Comparison of ENCODE assay signal across 29 mouse cellular contexts in genomic region chr14:99029987-99030386, GRCm38 (mm10). TPM values are rescaled to one million over a fixed set of nuclear protein-coding genes. Genes with fewer than 3 reads are reported as not detected.
DNase-seq lines count a peak whose midpoint lies in the region; ATAC-seq and TF ChIP-seq lines count a peak whose summit lies in the region.
"Had no signal": no experiment of that assay in that cellular context is flagged by ENCODE, and none has a peak within 500 bp of the region (broad histone marks: within the 10 kb centered on the region; RNA-seq: fewer than 3 reads in every experiment).

No protein-coding gene starts in this region.

- intact Hi-C loops in heart, postnatal 36 days (cut with DNase I): loop anchor here (10.0 kb wide), 1 partner anchor 1695 kb away; no protein-coding TSS in a partner anchor

- DNase-seq in heart, adult 11 months: peak; percentile 40
- DNase-seq in heart, postnatal 36 days: no peak
- no peak for DNase-seq in lung, postnatal 0 days (ENCODE audit: low spot score)
- DNase-seq in lung, postnatal 4 days: no peak
- DNase-seq in layer of hippocampus, adult 8-10 months (ENCODE audit: low spot score in 2 of 2): no peak
- DNase-seq in urinary bladder, postnatal 14 days (ENCODE audit: low spot score): no peak
- DNase-seq: cerebellum, adult 11-12 months; cerebellum, postnatal 10 days; gastrocnemius, postnatal 10 days; heart, adult 2 months; heart, postnatal 14 days; kidney, adult 2 months; right cerebral cortex, postnatal 25 days; thymus, postnatal 25 days had no signal

- no peaks in the 10 kb centered on the region for H3K27me3 ChIP-seq in lung, postnatal 0 days (replicated peaks; ENCODE audit: insufficient read depth, low read length)
- H3K27me3 ChIP-seq in hindbrain, embryonic 12.5 days: no peaks in the 10 kb centered on the region
- H3K27me3 ChIP-seq in myocyte (ENCODE audit: control insufficient read depth, insufficient read depth, insufficient read length): no peaks in the 10 kb centered on the region
- H3K27me3 ChIP-seq: CH12.LX; embryonic facial prominence, embryonic 12.5 days; forebrain, embryonic 12.5 days; heart, embryonic 13.5 days; limb, embryonic 13.5 days; liver, embryonic 12.5 days; lung, embryonic 15.5 days; Patski had no signal

- WGBS in lung, postnatal 0 days: 34% methylated on average over 5 of the region's 5 CpGs
- WGBS in hindbrain, embryonic 12.5 days: 75% methylated on average over 5 of the region's 5 CpGs

- H3K79me2 ChIP-seq in myocyte (ENCODE audit: control insufficient read depth, insufficient read depth): no peaks in the 10 kb centered on the region

- TF ChIP-seq CTCF in lung, postnatal 0 days (IDR thresholded peaks at IDR 0.05): no peak

- TF ChIP-seq POLR2A in myocyte (IDR thresholded peaks at IDR 0.05; ENCODE audit: insufficient read length, low read depth): no peak

- H3K4me1 ChIP-seq in lung, postnatal 0 days (ENCODE audit: insufficient read depth, low read depth, low read length): no peaks in the 10 kb centered on the region
- H3K4me1 ChIP-seq in hindbrain, embryonic 12.5 days: 0 out of 2 replicates have a peak, but pooled peaks cover 8% of the 10 kb centered on the region
- H3K4me1 ChIP-seq: embryonic facial prominence, embryonic 12.5 days; forebrain, embryonic 12.5 days; limb, embryonic 13.5 days; liver, embryonic 12.5 days had no signal

- H3ac ChIP-seq in myocyte (ENCODE audit: control insufficient read depth, insufficient read length): no peak overlapping the region

- peaks cover 9% of the 10 kb centered on the region; the same call in 1 of the 2 replicates for H3K36me3 ChIP-seq in lung, postnatal 0 days (ENCODE audit: insufficient read depth, low read length)
- H3K36me3 ChIP-seq in hindbrain, embryonic 12.5 days: peaks cover 12% of the 10 kb centered on the region
- H3K36me3 ChIP-seq in myocyte (ENCODE audit: control insufficient read depth, insufficient read depth): no peaks in the 10 kb centered on the region

- H3K4me2 ChIP-seq in lung, postnatal 0 days (replicated peaks; ENCODE audit: low read depth, low read length): no peak overlapping the region
- H3K4me2 ChIP-seq in hindbrain, embryonic 12.5 days (replicated peaks): no peak overlapping the region
- no peak overlapping the region for H3K4me2 ChIP-seq in myocyte (ENCODE audit: low read depth)
- H3K4me2 ChIP-seq: embryonic facial prominence, embryonic 12.5 days; forebrain, embryonic 12.5 days; heart, embryonic 13.5 days; limb, embryonic 13.5 days; liver, embryonic 12.5 days; lung, embryonic 15.5 days had no signal

- H3K4me3 ChIP-seq in lung, postnatal 0 days (ENCODE audit: low read depth, low read length): no peak overlapping the region
- no peak overlapping the region for H3K4me3 ChIP-seq in hindbrain, embryonic 12.5 days
- H3K4me3 ChIP-seq in myocyte: no peak overlapping the region
- H3K4me3 ChIP-seq: embryonic facial prominence, embryonic 12.5 days; erythroblast, embryonic 14.5 days; forebrain, embryonic 12.5 days; heart, adult 2 months; heart, embryonic 13.5 days; limb, embryonic 13.5 days; liver, embryonic 12.5 days; lung, embryonic 15.5 days; midbrain, embryonic 10.5 days had no signal

- H3K9ac ChIP-seq in lung, postnatal 0 days (replicated peaks; ENCODE audit: low read depth): no peak overlapping the region
- no peak overlapping the region for H3K9ac ChIP-seq in hindbrain, embryonic 12.5 days
- H3K9ac ChIP-seq: embryonic facial prominence, embryonic 12.5 days; forebrain, embryonic 12.5 days; heart, embryonic 13.5 days; limb, embryonic 13.5 days; liver, embryonic 12.5 days; lung, embryonic 15.5 days had no signal

- no peak overlapping the region for H3K27ac ChIP-seq in lung, postnatal 0 days (ENCODE audit: low read length)
- H3K27ac ChIP-seq in hindbrain, embryonic 12.5 days: no peak overlapping the region
- H3K27ac ChIP-seq: embryonic facial prominence, embryonic 12.5 days; forebrain, embryonic 12.5 days; heart, adult 2 months; heart, embryonic 13.5 days; kidney, postnatal 0 days; limb, embryonic 13.5 days; liver, embryonic 12.5 days; lung, embryonic 15.5 days; midbrain, embryonic 10.5 days had no signal

- TF ChIP-seq EP300 in lung, postnatal 0 days (IDR thresholded peaks at IDR 0.05): no peak

- ATAC-seq in lung, postnatal 0 days: peak; percentile 41; the same call in 1 of the 2 replicates
- ATAC-seq in hindbrain, embryonic 12.5 days (ENCODE audit: low FRiP score): 0 out of 2 replicates have a peak, but pooled peaks have one; percentile 23
- ATAC-seq: liver, embryonic 12.5 days; Patski had no signal

- H3K9me3 ChIP-seq in lung, postnatal 0 days (ENCODE audit: low read length): no peaks in the 10 kb centered on the region
- no peaks in the 10 kb centered on the region for H3K9me3 ChIP-seq in hindbrain, embryonic 12.5 days (replicated peaks)
- H3K9me3 ChIP-seq: embryonic facial prominence, embryonic 12.5 days; forebrain, embryonic 12.5 days; G1E; liver, embryonic 12.5 days; lung, embryonic 15.5 days; midbrain, embryonic 10.5 days had no signal

TF ChIP-seq in myocyte, 11 proteins besides CTCF, POLR2A, EP300 and RAD21:
- TF ChIP-seq POLR2AphosphoS2 (IDR thresholded peaks at IDR 0.05; ENCODE audit: insufficient read length, low read depth) (peak; percentile 41), TCF3 (IDR thresholded peaks at IDR 0.05; ENCODE audit: insufficient read length, low read depth) (no peak)
TF ChIP-seq in myocyte: peak in this region for 1.

RNA-seq across cellular contexts. Expression of gene Mzt1, which starts 15.9 kb away (rescaled TPM):
- 10 to 100 TPM; 37.5 to 39.6 TPM for total RNA-seq in heart, postnatal 36 days (2021)
- polyA plus RNA-seq in lung, postnatal 0 days (2015; fragmentation: Nextera tagmentation; extraction: Ambion mirVana): 45.0 and 53.0 TPM in 2 replicates
- 130 and 140 TPM in 2 replicates for polyA plus RNA-seq in hindbrain, embryonic 12.5 days (2016; fragmentation: Nextera tagmentation; extraction: Ambion mirVana)
- 11.2 TPM for polyA plus RNA-seq in myocyte (2012; fragmentation: generic; extraction: Trizol)
- 10 to 100 TPM; 56.2 to 72.0 (median 64.8) TPM for total RNA-seq in layer of hippocampus, adult 8-10 months (2022)

RNA-seq across cellular contexts. Expression of gene Bora, which starts 16.0 kb away (rescaled TPM):
- total RNA-seq in heart, postnatal 36 days (2021): 1 to 10 TPM in 1 of 2 experiments, under 1 TPM in 1; 0.62 to 1.9 TPM
- 8.3 and 10.3 TPM in 2 replicates for polyA plus RNA-seq in lung, postnatal 0 days (2015; fragmentation: Nextera tagmentation; extraction: Ambion mirVana)
- 50.3 and 52.1 TPM in 2 replicates for polyA plus RNA-seq in hindbrain, embryonic 12.5 days (2016; fragmentation: Nextera tagmentation; extraction: Ambion mirVana)
- 4.3 TPM for polyA plus RNA-seq in myocyte (2012; fragmentation: generic; extraction: Trizol)
- total RNA-seq in layer of hippocampus, adult 8-10 months (2022): 1 to 10 TPM; 2.0 to 3.6 (median 2.1) TPM

RNA-seq across cellular contexts. Expression of gene Rpl36a-ps1, which starts 35.9 kb away (rescaled TPM):
- 1 to 10 TPM; 3.3 to 5.6 TPM for total RNA-seq in heart, postnatal 36 days (2021)
- polyA plus RNA-seq in lung, postnatal 0 days (2015; fragmentation: Nextera tagmentation; extraction: Ambion mirVana): 1.2 and 2.0 TPM in 2 replicates
- 1.6 TPM in 1 of 2 replicates, not detected in the other for polyA plus RNA-seq in hindbrain, embryonic 12.5 days (2016; fragmentation: Nextera tagmentation; extraction: Ambion mirVana)
- 12.9 TPM for polyA plus RNA-seq in myocyte (2012; fragmentation: generic; extraction: Trizol)
- total RNA-seq in layer of hippocampus, adult 8-10 months (2022): 1 to 10 TPM; 1.3 to 4.4 (median 2.8) TPM
- polyA plus RNA-seq: heart, adult 2 months; kidney, adult 2 months; spleen, adult 2 months had no signal
